Mouse (Mus musculus) spleen, adult 2 months (tissue): Measurements from ENCODE around the gene Wnt3a.

Source experiments
- CTCF ChIP-seq: fragments of 200-500 bp; IDR thresholded peaks from 2 replicates; pipeline ENCODE4 v1.5.1; 2011; ENCODE audit warnings: mild to moderate bottlenecking, inconsistent platforms; ENCODE audit not compliant: insufficient read depth, insufficient read length, insufficient replicate concordance; ENCODE audit errors: extremely low read depth
- POLR2A ChIP-seq: fragments of 200-500 bp; IDR thresholded peaks from 2 replicates; pipeline ENCODE4 v1.6.1; 2011; ENCODE audit warnings: low read depth, low read length, inconsistent platforms

DNA sequence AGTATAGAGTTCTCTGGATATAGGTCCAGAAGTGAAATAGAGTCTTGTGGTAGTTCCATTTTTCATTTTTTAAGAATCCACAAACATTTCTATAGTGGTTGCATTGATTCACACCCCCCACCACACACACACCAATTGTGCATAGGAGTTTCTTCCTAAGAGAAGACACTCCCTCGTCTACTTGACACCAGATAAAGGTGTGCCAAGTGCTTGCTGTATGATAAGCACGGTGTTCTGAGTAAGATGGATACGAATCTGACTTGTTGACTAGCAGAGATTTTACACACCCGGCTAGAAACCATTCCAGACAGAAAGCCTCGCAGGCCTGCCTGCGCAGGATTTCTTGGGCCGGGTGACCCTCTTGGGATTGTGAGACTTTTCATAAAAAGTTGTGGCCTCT is 30.9 kb downstream of the Wnt3a start:
- TF ChIP-seq CTCF (no peak), POLR2A (no peak)
